Mouse (Mus musculus): ENCODE results near the gene Ccdc107. TPM values are rescaled to one million over a fixed set of nuclear protein-coding genes. Genes with fewer than 3 reads are reported as not detected.

The Ccdc107 gene
- polyA plus RNA-seq, 1 experiment from 2014 or later: 63.1 TPM

DNA sequence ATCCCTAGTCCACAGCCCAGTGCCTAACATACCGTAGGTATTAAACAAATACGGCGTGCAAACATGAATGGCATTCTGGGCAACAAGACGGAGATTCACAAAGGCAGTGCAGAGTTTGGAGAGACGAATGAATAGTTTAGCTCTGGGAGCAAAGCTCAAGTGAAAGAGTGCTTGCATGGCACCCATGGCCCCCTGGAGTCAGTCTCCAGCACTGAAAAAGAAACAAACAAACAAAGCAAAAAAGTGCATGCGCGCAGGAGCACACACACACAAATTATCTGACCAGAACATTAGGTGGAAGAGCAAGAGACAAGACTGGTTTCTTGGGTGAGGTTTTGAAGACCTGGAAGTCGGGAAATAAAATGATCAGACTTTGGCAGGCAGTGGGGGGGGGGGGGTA, 13.4 kb downstream of the Ccdc107 start:
- Histone ChIP-seq H3K9ac (replicated peaks; ENCODE audit: low read depth, low read length) (no peak overlapping the region), H3K27me3 (replicated peaks; ENCODE audit: control insufficient read depth, insufficient read depth, low read length) (no peaks in the 10 kb centered on the region; the same call in 1 of the 2 replicates), H3K9me3 (ENCODE audit: control insufficient read depth, low read length) (no peaks in the 10 kb centered on the region), H3K27ac (ENCODE audit: low read length) (no peak overlapping the region), H3K4me2 (ENCODE audit: low read length) (no peak overlapping the region), H3K4me1 (replicated peaks; ENCODE audit: control insufficient read depth, insufficient read depth, low read length) (peaks cover 13% of the 10 kb centered on the region), H3K4me3 (replicated peaks; ENCODE audit: low read length) (no peak overlapping the region), H3K36me3 (ENCODE audit: control insufficient read depth, insufficient read depth) (no peaks in the 10 kb centered on the region)
- ATAC-seq: no peak
- WGBS: 54% methylated on average over 8 of the region's 8 CpGs

DNA sequence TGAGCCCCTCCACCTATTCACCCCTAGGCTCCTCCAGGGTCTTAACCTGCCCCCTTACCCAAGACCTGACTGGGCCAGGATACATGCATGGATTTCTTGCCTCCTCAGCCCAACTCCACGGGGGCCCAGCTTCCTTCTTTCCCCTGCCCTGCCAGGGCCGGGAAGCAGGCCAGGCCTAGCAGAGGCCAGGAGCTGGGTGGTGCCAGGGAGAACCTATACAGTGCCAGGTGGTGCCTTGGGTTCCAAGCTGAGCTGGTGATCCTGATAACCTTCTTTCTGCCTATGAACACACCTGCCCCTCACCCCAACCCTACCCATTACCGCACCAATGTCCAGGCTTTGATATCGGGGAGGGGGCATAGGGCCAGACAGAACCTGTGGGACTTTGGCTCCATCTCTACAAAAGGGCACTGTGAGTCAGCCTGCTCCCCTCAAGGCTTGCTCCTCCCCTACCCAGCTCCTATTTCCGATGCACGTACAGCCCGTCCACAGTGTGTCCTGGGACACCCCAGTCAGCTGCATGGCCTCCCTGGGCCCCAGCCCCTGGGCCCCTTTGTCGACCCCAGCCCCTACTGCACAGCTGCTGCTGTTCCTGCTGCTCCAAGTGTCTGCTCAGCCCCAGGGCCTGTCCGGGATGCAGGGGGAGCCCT, 14.0 kb downstream of the Ccdc107 start, which contains the start of gene Car9:
Gene Car9, plus strand, starts transcription at position 431 of the 650 bp plus-strand sequence.
- Histone ChIP-seq H3K9me3 (ENCODE audit: control insufficient read depth, low read length) (no peaks in the 10 kb centered on the region), H3K4me2 (ENCODE audit: low read length) (no peak within 1 kb of the TSS), H3K36me3 (ENCODE audit: control insufficient read depth, insufficient read depth) (no peaks in the 10 kb centered on the region), H3K27me3 (replicated peaks; ENCODE audit: control insufficient read depth, insufficient read depth, low read length) (no peaks in the 10 kb centered on the region; the same call in 1 of the 2 replicates), H3K4me1 (replicated peaks; ENCODE audit: control insufficient read depth, insufficient read depth, low read length) (peaks cover 13% of the 10 kb centered on the region), H3K9ac (replicated peaks; ENCODE audit: low read depth, low read length) (no peak within 1 kb of the TSS), H3K27ac (ENCODE audit: low read length) (no peak within 1 kb of the TSS), H3K4me3 (replicated peaks; ENCODE audit: low read length) (no peak within 1 kb of the TSS)
- WGBS: 49% methylated on average over 9 of the region's 9 CpGs
- ATAC-seq: no peak

DNA sequence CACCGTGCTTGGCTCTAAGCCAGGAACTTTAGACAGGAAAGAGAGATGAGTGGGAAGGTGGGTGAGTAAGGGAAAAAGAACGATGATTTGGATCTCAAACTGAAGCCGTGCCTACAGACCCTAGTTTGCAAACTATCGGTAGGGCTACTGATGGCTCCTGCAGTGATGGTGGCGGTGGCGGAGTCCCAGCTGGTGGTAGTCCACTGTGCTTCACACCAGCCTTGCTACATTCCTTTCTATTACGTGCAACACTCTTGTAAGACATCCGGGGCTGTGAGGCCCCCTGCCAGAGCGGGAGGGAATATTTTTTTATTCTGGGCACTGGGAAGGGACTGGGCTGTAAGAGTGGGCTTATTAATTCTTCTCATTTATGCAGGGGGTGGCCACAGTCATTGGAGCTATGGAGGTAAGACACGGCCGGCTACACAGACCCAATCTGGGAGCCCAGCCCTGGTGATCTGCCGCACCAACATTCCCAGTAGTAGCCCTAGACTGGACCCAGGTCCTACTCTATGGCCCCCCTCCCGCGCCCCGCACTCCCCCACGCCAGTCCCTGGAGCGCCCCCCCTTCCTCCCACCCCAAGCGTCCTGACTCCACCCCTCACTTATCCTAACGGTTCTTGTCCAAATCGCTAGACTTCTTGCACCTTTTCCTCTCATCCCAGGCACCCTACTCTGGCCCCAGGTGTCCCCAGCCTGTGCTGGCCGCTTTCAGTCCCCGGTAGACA, 15.4 kb downstream of the Ccdc107 start:
- WGBS: 11% methylated on average over 22 of the region's 22 CpGs
- Histone ChIP-seq H3K4me1 (replicated peaks; ENCODE audit: control insufficient read depth, insufficient read depth, low read length) (peaks cover 13% of the 10 kb centered on the region), H3K9ac (replicated peaks; ENCODE audit: low read depth, low read length) (0 out of 2 replicates have a peak overlapping the region, but pooled peaks have one; percentile 5), H3K4me3 (replicated peaks; ENCODE audit: low read length) (peak overlapping the region; percentile 31), H3K9me3 (ENCODE audit: control insufficient read depth, low read length) (no peaks in the 10 kb centered on the region), H3K4me2 (ENCODE audit: low read length) (peak overlapping the region; percentile 52), H3K36me3 (ENCODE audit: control insufficient read depth, insufficient read depth) (no peaks in the 10 kb centered on the region), H3K27ac (ENCODE audit: low read length) (no peak overlapping the region), H3K27me3 (replicated peaks; ENCODE audit: control insufficient read depth, insufficient read depth, low read length) (no peaks in the 10 kb centered on the region; the same call in 1 of the 2 replicates)
- no peak for ATAC-seq

- 7% methylated on average over 13 of the region's 13 CpGs for WGBS
- no peak overlapping the region for H3K27ac ChIP-seq (ENCODE audit: low read length)
- H3K36me3 ChIP-seq (ENCODE audit: control insufficient read depth, insufficient read depth): no peaks in the 10 kb centered on the region
- peak overlapping the region; percentile 52 for H3K4me2 ChIP-seq (ENCODE audit: low read length)
- H3K9ac ChIP-seq (replicated peaks; ENCODE audit: low read depth, low read length): 0 out of 2 replicates have a peak overlapping the region, but pooled peaks have one; percentile 5
- peaks cover 13% of the 10 kb centered on the region for H3K4me1 ChIP-seq (replicated peaks; ENCODE audit: control insufficient read depth, insufficient read depth, low read length)
- peak; percentile 28; the same call in 1 of the 2 replicates for ATAC-seq
- H3K4me3 ChIP-seq (replicated peaks; ENCODE audit: low read length): peak overlapping the region; percentile 31
- H3K27me3 ChIP-seq (replicated peaks; ENCODE audit: control insufficient read depth, insufficient read depth, low read length): no peaks in the 10 kb centered on the region; the same call in 1 of the 2 replicates
- no peaks in the 10 kb centered on the region for H3K9me3 ChIP-seq (ENCODE audit: control insufficient read depth, low read length)
These were observed 15.9 kb downstream of the Ccdc107 start for GRCm38 (mm10) chr4:43508666-43508997.

GRCm38 (mm10) chr4:43509109-43509508, 16.4 kb downstream of the Ccdc107 start:
- peaks cover 13% of the 10 kb centered on the region for H3K4me1 ChIP-seq (replicated peaks; ENCODE audit: control insufficient read depth, insufficient read depth, low read length)
- no peak overlapping the region for H3K4me2 ChIP-seq (ENCODE audit: low read length)
- no peak overlapping the region for H3K27ac ChIP-seq (ENCODE audit: low read length)
- 6% methylated on average over 9 of the region's 9 CpGs for WGBS
- no peaks in the 10 kb centered on the region; the same call in 1 of the 2 replicates for H3K27me3 ChIP-seq (replicated peaks; ENCODE audit: control insufficient read depth, insufficient read depth, low read length)
- no peak for ATAC-seq
- no peaks in the 10 kb centered on the region for H3K36me3 ChIP-seq (ENCODE audit: control insufficient read depth, insufficient read depth)
- H3K4me3 ChIP-seq (replicated peaks; ENCODE audit: low read length): no peak overlapping the region
- H3K9me3 ChIP-seq (ENCODE audit: control insufficient read depth, low read length): no peaks in the 10 kb centered on the region
- H3K9ac ChIP-seq (replicated peaks; ENCODE audit: low read depth, low read length): no peak overlapping the region

DNA sequence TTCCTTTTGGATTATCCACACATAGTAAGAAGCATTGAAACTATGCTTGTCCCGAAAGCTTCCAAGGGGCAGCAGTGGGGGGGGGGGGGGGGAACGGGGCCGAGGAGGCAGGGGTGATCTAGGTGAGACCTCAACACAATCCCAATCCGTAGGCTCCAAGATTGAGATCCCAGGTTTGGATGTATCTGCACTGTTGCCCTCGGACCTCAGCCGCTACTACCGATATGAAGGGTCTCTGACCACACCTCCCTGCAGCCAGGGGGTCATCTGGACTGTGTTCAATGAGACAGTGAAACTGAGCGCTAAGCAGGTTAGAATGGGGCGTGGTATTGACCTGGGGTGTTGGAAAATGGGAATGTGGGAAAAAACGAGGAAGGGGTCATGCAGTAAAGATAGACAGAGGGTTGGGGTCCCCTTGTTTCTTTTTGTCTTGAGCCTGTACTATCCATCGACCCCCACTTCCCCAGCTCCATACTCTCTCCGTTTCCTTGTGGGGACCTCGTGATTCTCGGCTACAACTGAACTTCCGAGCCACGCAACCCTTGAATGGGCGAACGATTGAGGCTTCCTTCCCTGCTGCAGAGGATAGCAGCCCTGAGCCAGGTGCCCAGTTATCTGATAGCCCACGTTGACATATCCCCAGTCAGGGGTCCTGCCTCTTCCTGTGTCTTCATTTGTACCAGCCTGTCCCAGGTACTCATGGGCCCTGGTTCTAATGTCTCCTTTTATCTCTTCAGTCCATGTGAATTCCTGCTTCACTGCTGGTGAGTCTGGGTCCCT, 19.2 kb downstream of the Ccdc107 start:
- no peak overlapping the region for H3K27ac ChIP-seq (ENCODE audit: low read length)
- peaks cover 13% of the 10 kb centered on the region for H3K4me1 ChIP-seq (replicated peaks; ENCODE audit: control insufficient read depth, insufficient read depth, low read length)
- no peak for ATAC-seq
- no peak overlapping the region for H3K4me2 ChIP-seq (ENCODE audit: low read length)
- no peak overlapping the region for H3K4me3 ChIP-seq (replicated peaks; ENCODE audit: low read length)
- WGBS: 86% methylated on average over 19 of the region's 19 CpGs
- no peak overlapping the region for H3K9ac ChIP-seq (replicated peaks; ENCODE audit: low read depth, low read length)
- H3K36me3 ChIP-seq (ENCODE audit: control insufficient read depth, insufficient read depth): no peaks in the 10 kb centered on the region
- H3K27me3 ChIP-seq (replicated peaks; ENCODE audit: control insufficient read depth, insufficient read depth, low read length): no peaks in the 10 kb centered on the region; the same call in 1 of the 2 replicates
- H3K9me3 ChIP-seq (ENCODE audit: control insufficient read depth, low read length): no peaks in the 10 kb centered on the region

DNA sequence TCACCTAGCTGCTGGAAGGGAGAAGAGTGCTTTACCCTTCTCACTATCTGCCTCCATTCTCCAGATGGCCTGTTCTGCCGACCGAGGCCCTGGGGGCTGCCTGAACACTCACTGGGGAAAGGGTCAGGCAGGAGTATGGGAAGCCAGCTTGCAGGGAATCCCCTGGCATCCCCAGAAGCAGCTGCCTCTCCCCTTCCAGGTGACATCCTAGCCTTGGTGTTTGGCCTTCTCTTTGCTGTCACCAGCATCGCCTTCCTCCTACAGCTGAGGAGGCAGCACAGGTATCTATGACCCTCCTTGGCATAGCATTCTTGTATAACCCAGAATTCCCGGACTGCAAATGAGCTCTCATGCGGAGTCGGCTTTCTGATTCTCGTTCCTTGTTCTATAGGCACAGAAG, 20.0 kb downstream of the Ccdc107 start:
- H3K4me1 ChIP-seq (replicated peaks; ENCODE audit: control insufficient read depth, insufficient read depth, low read length): peaks cover 13% of the 10 kb centered on the region
- no peaks in the 10 kb centered on the region; the same call in 1 of the 2 replicates for H3K27me3 ChIP-seq (replicated peaks; ENCODE audit: control insufficient read depth, insufficient read depth, low read length)
- no peaks in the 10 kb centered on the region for H3K9me3 ChIP-seq (ENCODE audit: control insufficient read depth, low read length)
- no peak for ATAC-seq
- H3K9ac ChIP-seq (replicated peaks; ENCODE audit: low read depth, low read length): no peak overlapping the region
- H3K36me3 ChIP-seq (ENCODE audit: control insufficient read depth, insufficient read depth): no peaks in the 10 kb centered on the region
- H3K27ac ChIP-seq (ENCODE audit: low read length): no peak overlapping the region
- no peak overlapping the region for H3K4me2 ChIP-seq (ENCODE audit: low read length)
- no peak overlapping the region for H3K4me3 ChIP-seq (replicated peaks; ENCODE audit: low read length)
- 69% methylated on average over 7 of the region's 7 CpGs for WGBS

GRCm38 (mm10) chr4:43513300-43513699, 20.6 kb downstream of the Ccdc107 start:
- 83% methylated on average over 4 of the region's 4 CpGs for WGBS
- H3K4me2 ChIP-seq (ENCODE audit: low read length): no peak overlapping the region
- H3K4me3 ChIP-seq (replicated peaks; ENCODE audit: low read length): no peak overlapping the region
- no peak overlapping the region for H3K27ac ChIP-seq (ENCODE audit: low read length)
- no peaks in the 10 kb centered on the region for H3K9me3 ChIP-seq (ENCODE audit: control insufficient read depth, low read length)
- H3K4me1 ChIP-seq (replicated peaks; ENCODE audit: control insufficient read depth, insufficient read depth, low read length): peaks cover 10% of the 10 kb centered on the region
- no peak for ATAC-seq
- no peak overlapping the region for H3K9ac ChIP-seq (replicated peaks; ENCODE audit: low read depth, low read length)
- H3K27me3 ChIP-seq (replicated peaks; ENCODE audit: control insufficient read depth, insufficient read depth, low read length): no peaks in the 10 kb centered on the region; the same call in 1 of the 2 replicates
- H3K36me3 ChIP-seq (ENCODE audit: control insufficient read depth, insufficient read depth): no peaks in the 10 kb centered on the region

DNA sequence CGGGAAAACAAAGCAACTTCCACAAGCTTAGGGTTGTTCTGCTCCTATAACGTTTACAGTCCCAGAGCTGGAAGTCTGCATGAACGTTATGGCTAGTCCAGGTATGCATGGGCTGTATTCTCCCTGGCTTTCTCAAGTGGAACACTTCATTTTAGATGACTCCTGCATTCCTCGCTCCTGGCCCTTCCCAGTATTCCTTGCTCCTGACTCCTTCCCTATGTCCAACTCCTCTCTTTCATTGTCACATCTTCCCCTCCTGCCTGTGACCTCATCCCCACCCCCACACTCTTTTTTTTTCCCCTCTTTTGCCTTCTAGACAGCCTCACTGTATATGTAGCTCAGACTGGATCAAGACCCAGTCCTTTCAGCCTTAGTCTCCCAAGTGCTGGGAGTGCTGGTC, 21.1 kb downstream of the Ccdc107 start:
- no peaks in the 10 kb centered on the region for H3K36me3 ChIP-seq (ENCODE audit: control insufficient read depth, insufficient read depth)
- ATAC-seq: no peak
- H3K27ac ChIP-seq (ENCODE audit: low read length): no peak overlapping the region
- WGBS: 83% methylated on average over 4 of the region's 4 CpGs
- no peaks in the 10 kb centered on the region for H3K9me3 ChIP-seq (ENCODE audit: control insufficient read depth, low read length)
- H3K27me3 ChIP-seq (replicated peaks; ENCODE audit: control insufficient read depth, insufficient read depth, low read length): no peaks in the 10 kb centered on the region; the same call in 1 of the 2 replicates
- H3K9ac ChIP-seq (replicated peaks; ENCODE audit: low read depth, low read length): no peak overlapping the region
- no peak overlapping the region for H3K4me2 ChIP-seq (ENCODE audit: low read length)
- no peak overlapping the region for H3K4me3 ChIP-seq (replicated peaks; ENCODE audit: low read length)
- peaks cover 6% of the 10 kb centered on the region for H3K4me1 ChIP-seq (replicated peaks; ENCODE audit: control insufficient read depth, insufficient read depth, low read length)

Measured in forebrain, embryonic 16.5 days (tissue).